Mouse (Mus musculus) limb, embryonic 13.5 days (tissue): ENCODE data around the gene Fcgr4. TPM values are rescaled to one million over a fixed set of nuclear protein-coding genes. Genes with fewer than 3 reads are reported as not detected.

Experiments used
- ATAC-seq: fragments of 200-750 bp; cut with Nextera tagmentation; 2 replicates; pipeline ENCODE4 v1.8.0; 2017; ENCODE audit warnings: low read depth, moderate number of reproducible peaks, moderate TSS enrichment; ENCODE audit not compliant: low FRiP score
- H3K27ac ChIP-seq: fragments of 300-500 bp; sonication (generic); 2 replicates; pipeline ENCODE4 v1.5.1; 2015; ENCODE audit warnings: inconsistent platforms, mild to moderate bottlenecking, moderate library complexity
- H3K27me3 ChIP-seq: fragments of 300-500 bp; sonication (generic); 2 replicates; pipeline ENCODE4 v1.6.1; 2015; ENCODE audit warnings: mild to moderate bottlenecking, inconsistent platforms
- H3K36me3 ChIP-seq: fragments of 300-500 bp; sonication (generic); 2 replicates; pipeline ENCODE4 v1.6.1; 2015; ENCODE audit warnings: inconsistent platforms, mild to moderate bottlenecking, moderate library complexity
- H3K4me1 ChIP-seq: fragments of 300-500 bp; sonication (generic); 2 replicates; pipeline ENCODE4 v1.6.1; 2015; ENCODE audit warnings: inconsistent platforms
- H3K4me2 ChIP-seq: fragments of 300-500 bp; sonication (generic); replicated peaks from 2 replicates; pipeline ENCODE4 v1.6.1; 2015; ENCODE audit warnings: inconsistent platforms, mild to moderate bottlenecking, moderate library complexity
- H3K4me3 ChIP-seq: fragments of 300-500 bp; sonication (generic); 2 replicates; pipeline ENCODE4 v1.5.1; 2015; ENCODE audit warnings: moderate library complexity, mild to moderate bottlenecking, inconsistent platforms
- H3K9ac ChIP-seq: fragments of 300-500 bp; sonication (generic); 2 replicates; pipeline ENCODE4 v1.6.1; 2015; ENCODE audit warnings: mild to moderate bottlenecking, inconsistent platforms
- H3K9me3 ChIP-seq: fragments of 300-500 bp; sonication (generic); 2 replicates; pipeline ENCODE4 v1.6.1; 2016; ENCODE audit warnings: inconsistent platforms
- WGBS: fragments of 180-500 bp; shearing (Covaris S2); methylation state at CpG from one replicate; pipeline ENCODE4 v1.1.7; 2015; 5-methylcytosine and 5-hydroxymethylcytosine counted together
- polyA plus RNA-seq: library from polyadenylated mRNA; unstranded; fragments of >200 nt; fragmentation: Nextera tagmentation; extraction: Ambion mirVana; gene quantifications from 2 replicates; pipeline ENCODE4 v1.2.1, GENCODE M21; 2015

The Fcgr4 gene
- polyA plus RNA-seq, 1 experiment from 2014 or later = 0.64 TPM

GRCm38 (mm10) chr1:170985861-170986260 is 32.9 kb upstream of the Fcgr4 start:
- Histone ChIP-seq H3K4me2 (no peak overlapping the region), H3K4me1 (no peaks in the 10 kb centered on the region), H3K9me3 (no peaks in the 10 kb centered on the region), H3K36me3 (no peaks in the 10 kb centered on the region), H3K9ac (no peak overlapping the region), H3K4me3 (no peak overlapping the region), H3K27me3 (0 out of 2 replicates have a peak, but pooled peaks cover 3% of the 10 kb centered on the region), H3K27ac (no peak overlapping the region)
- no peak for ATAC-seq
- 80% methylated on average over 5 of the region's 5 CpGs for WGBS

GRCm38 (mm10) chr1:170989656-170990055 is 29.1 kb upstream of the Fcgr4 start:
- Histone ChIP-seq H3K36me3 (no peaks in the 10 kb centered on the region), H3K4me2 (no peak overlapping the region), H3K4me3 (no peak overlapping the region), H3K4me1 (no peaks in the 10 kb centered on the region), H3K27me3 (0 out of 2 replicates have a peak, but pooled peaks cover 3% of the 10 kb centered on the region), H3K27ac (no peak overlapping the region), H3K9ac (no peak overlapping the region), H3K9me3 (no peaks in the 10 kb centered on the region)
- ATAC-seq = no peak
- WGBS = 74% methylated on average over 9 of the region's 9 CpGs

- 60% methylated on average over 5 of the region's 5 CpGs for WGBS
- no peak overlapping the region for H3K4me3 ChIP-seq
- no peak overlapping the region for H3K4me2 ChIP-seq
- H3K9ac ChIP-seq = no peak overlapping the region
- no peak for ATAC-seq
- H3K9me3 ChIP-seq = no peaks in the 10 kb centered on the region
- no peaks in the 10 kb centered on the region for H3K36me3 ChIP-seq
- no peaks in the 10 kb centered on the region for H3K27me3 ChIP-seq
- H3K4me1 ChIP-seq = no peaks in the 10 kb centered on the region
- no peak overlapping the region for H3K27ac ChIP-seq
Observed at GRCm38 (mm10) chr1:170992550-170992949, 26.2 kb upstream of the Fcgr4 start.

DNA sequence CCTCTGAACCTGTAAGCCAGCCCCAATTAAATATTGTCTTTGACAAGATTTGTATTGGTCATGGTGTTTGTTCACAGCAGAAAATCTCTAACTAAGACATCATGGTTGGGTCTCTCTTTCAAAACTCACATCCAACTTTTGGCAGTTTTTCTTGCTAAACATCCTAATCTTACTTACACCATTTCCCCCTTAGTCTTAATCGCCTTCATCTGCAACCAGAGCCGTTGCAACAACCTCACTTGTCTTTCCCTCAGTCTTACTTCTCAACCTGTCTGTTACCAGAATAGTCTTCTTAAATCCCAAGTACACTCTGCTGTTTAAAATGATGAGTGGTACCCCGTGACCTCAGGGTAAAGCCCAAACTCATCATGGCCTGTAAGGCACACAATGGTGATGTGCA is 22.7 kb upstream of the Fcgr4 start:
- no peak for ATAC-seq
- Histone ChIP-seq H3K27ac (no peak overlapping the region), H3K27me3 (no peaks in the 10 kb centered on the region), H3K4me1 (no peaks in the 10 kb centered on the region), H3K9ac (no peak overlapping the region), H3K4me3 (no peak overlapping the region), H3K4me2 (no peak overlapping the region), H3K9me3 (no peaks in the 10 kb centered on the region), H3K36me3 (no peaks in the 10 kb centered on the region)
- 75% methylated on average over 3 of the region's 3 CpGs for WGBS

DNA sequence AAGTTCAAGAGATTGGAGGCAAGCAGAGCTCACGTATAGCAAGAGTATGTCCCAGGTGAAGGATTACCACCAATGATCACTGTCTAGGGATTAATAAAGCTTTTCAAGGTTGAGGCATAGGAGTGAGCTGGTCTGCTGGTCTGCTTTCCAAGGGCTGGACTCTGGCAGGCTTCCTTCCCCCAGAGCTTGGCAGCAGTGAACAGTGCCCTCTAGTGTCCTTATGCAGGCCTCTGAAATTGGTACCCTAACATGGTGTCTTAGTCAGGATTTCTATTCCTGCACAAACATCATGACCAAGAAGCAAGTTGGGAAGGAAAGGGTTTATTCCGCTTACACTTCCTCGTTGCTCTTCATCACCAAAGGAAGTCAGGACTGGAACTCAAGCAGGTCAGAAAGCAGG is 22.0 kb upstream of the Fcgr4 start:
- H3K4me1 ChIP-seq = no peaks in the 10 kb centered on the region
- H3K36me3 ChIP-seq = no peaks in the 10 kb centered on the region
- no peak overlapping the region for H3K4me2 ChIP-seq
- no peak overlapping the region for H3K9ac ChIP-seq
- H3K9me3 ChIP-seq = no peaks in the 10 kb centered on the region
- 36% methylated on average over 3 of the region's 3 CpGs for WGBS
- ATAC-seq = no peak
- H3K27me3 ChIP-seq = no peaks in the 10 kb centered on the region
- H3K27ac ChIP-seq = no peak overlapping the region
- no peak overlapping the region for H3K4me3 ChIP-seq

- Histone ChIP-seq H3K36me3 (no peaks in the 10 kb centered on the region), H3K9ac (no peak overlapping the region), H3K4me1 (no peaks in the 10 kb centered on the region), H3K4me2 (peak overlapping the region; percentile 35), H3K27me3 (no peaks in the 10 kb centered on the region), H3K9me3 (no peaks in the 10 kb centered on the region), H3K4me3 (no peak overlapping the region), H3K27ac (no peak overlapping the region)
- 58% methylated on average over 21 of the region's 21 CpGs for WGBS
- no peak for ATAC-seq
Observed at GRCm38 (mm10) chr1:170997756-170998655, 20.7 kb upstream of the Fcgr4 start.

GRCm38 (mm10) chr1:170999811-171000210 is 18.9 kb upstream of the Fcgr4 start:
- no peak for ATAC-seq
- Histone ChIP-seq H3K27ac (no peak overlapping the region), H3K4me1 (no peaks in the 10 kb centered on the region), H3K9me3 (no peaks in the 10 kb centered on the region), H3K4me3 (no peak overlapping the region), H3K9ac (no peak overlapping the region), H3K27me3 (no peaks in the 10 kb centered on the region), H3K36me3 (no peaks in the 10 kb centered on the region), H3K4me2 (no peak overlapping the region)

DNA sequence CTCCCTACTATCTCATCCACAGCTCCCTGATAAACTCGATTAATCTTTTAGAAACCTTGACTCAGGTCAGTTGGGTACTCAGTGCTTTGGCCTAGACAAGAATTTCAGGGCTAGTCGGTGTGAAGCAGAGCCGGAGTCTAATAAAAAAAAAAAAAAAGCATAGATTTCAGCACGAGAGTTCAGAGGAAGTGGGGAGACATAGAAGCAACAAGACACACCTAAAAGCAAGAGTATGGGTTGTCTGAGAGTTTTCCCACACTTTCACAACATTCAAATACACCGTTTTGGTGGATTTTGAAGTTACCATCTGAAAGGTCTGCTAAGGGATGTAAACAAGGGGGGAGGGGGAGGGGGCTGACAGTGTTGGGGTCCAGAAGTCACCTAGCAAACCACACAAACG is 13.6 kb upstream of the Fcgr4 start:
- H3K27ac ChIP-seq = no peak overlapping the region
- H3K9me3 ChIP-seq = no peaks in the 10 kb centered on the region
- no peak overlapping the region for H3K9ac ChIP-seq
- H3K4me2 ChIP-seq = no peak overlapping the region
- H3K36me3 ChIP-seq = no peaks in the 10 kb centered on the region
- 70% methylated on average over 6 of the region's 6 CpGs for WGBS
- H3K4me3 ChIP-seq = no peak overlapping the region
- H3K27me3 ChIP-seq = no peaks in the 10 kb centered on the region
- no peaks in the 10 kb centered on the region for H3K4me1 ChIP-seq
- ATAC-seq = no peak

DNA sequence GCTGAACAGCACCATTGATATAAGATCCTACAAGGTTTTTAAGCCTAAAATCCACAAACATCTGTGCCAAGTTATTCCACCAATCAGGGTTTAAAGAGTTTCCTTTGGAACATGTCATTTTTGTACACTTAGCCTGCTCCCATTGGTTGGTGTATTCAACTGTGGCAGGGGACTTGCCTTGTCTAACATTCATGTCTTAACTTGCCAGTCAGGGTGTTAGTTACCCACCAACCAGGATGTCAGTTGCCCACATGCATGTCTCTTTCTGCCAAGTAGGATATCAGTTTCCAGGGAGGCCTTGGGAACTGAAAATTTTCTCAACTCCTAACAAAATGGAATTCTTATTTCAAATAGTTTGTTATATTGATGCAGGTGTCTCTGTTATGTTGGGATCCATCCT is 13.1 kb upstream of the Fcgr4 start:
- no peak overlapping the region for H3K27ac ChIP-seq
- H3K9ac ChIP-seq = no peak overlapping the region
- no peak overlapping the region for H3K4me2 ChIP-seq
- H3K36me3 ChIP-seq = no peaks in the 10 kb centered on the region
- H3K4me1 ChIP-seq = no peaks in the 10 kb centered on the region
- no peak overlapping the region for H3K4me3 ChIP-seq
- no peak for ATAC-seq
- H3K9me3 ChIP-seq = no peaks in the 10 kb centered on the region
- H3K27me3 ChIP-seq = no peaks in the 10 kb centered on the region

- H3K9ac ChIP-seq = no peak overlapping the region
Observed at GRCm38 (mm10) chr1:171006335-171006734, 12.4 kb upstream of the Fcgr4 start.

DNA sequence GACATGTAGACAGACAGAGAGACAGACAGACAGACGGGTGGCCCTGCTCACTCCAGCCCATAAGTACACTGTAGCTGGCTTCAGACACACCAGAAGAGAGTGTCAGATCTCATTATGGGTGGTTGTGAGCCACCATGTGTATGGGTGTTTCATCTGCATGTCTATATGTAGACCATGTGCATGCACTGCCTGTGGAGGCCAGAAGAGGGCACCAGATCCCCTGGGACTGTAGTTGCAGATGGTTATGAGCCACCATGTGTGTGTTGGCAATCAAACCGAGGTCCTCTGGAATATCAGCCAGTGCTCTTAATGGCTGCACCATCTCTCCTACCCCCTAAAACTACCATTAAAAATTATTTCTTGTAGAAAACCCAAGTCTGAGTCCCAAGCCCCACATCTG is 11.8 kb upstream of the Fcgr4 start:
- Histone ChIP-seq H3K27ac (no peak overlapping the region), H3K36me3 (no peaks in the 10 kb centered on the region), H3K4me1 (no peaks in the 10 kb centered on the region), H3K27me3 (no peaks in the 10 kb centered on the region), H3K4me2 (no peak overlapping the region), H3K9me3 (no peaks in the 10 kb centered on the region), H3K9ac (no peak overlapping the region), H3K4me3 (no peak overlapping the region)
- no peak for ATAC-seq
- 88% methylated on average over 2 of the region's 2 CpGs for WGBS

More at GRCm38 (mm10) chr1:171006335-171006734, 12.4 kb upstream of the Fcgr4 start:
- Histone ChIP-seq H3K4me1 (no peaks in the 10 kb centered on the region), H3K9me3 (no peaks in the 10 kb centered on the region), H3K36me3 (no peaks in the 10 kb centered on the region), H3K27me3 (no peaks in the 10 kb centered on the region), H3K27ac (no peak overlapping the region), H3K4me3 (no peak overlapping the region), H3K4me2 (no peak overlapping the region)
- 85% methylated on average over 4 of the region's 4 CpGs for WGBS
- ATAC-seq = no peak

- Histone ChIP-seq H3K9me3 (peaks cover 3% of the 10 kb centered on the region; the same call in 1 of the 2 replicates), H3K4me3 (no peak overlapping the region), H3K4me1 (no peaks in the 10 kb centered on the region), H3K36me3 (no peaks in the 10 kb centered on the region), H3K4me2 (no peak overlapping the region), H3K27ac (no peak overlapping the region), H3K27me3 (no peaks in the 10 kb centered on the region), H3K9ac (no peak overlapping the region)
- 76% methylated on average over 4 of the region's 4 CpGs for WGBS
- no peak for ATAC-seq
Observed at GRCm38 (mm10) chr1:171011733-171012132, 7.0 kb upstream of the Fcgr4 start.
